Mouse (Mus musculus): Measurements from ENCODE around the gene Epn3.
A peak's percentile ranks its signal among the peaks of the same experiment; 100 is the strongest.

The Epn3 gene

GRCm38 (mm10) chr11:94499661-94500152 lies at the start of gene Epn3:
Gene Epn3 (minus strand): TSS chr11:94499974.
- DNase-seq (ENCODE audit: low read depth, low spot score), result no peak

GRCm38 (mm10) chr11:94548888-94549690 lies 49.3 kb upstream of the Epn3 start, which contains the start of gene Rsad1:
Gene Rsad1 (minus strand): TSS chr11:94549255.
- peak; percentile 75 for DNase-seq (ENCODE audit: low read depth, low spot score)

- DNase-seq (ENCODE audit: low read depth, low spot score), result no peak
Observed at GRCm38 (mm10) chr11:94548041-94548784, 48.4 kb upstream of the Epn3 start.

GRCm38 (mm10) chr11:94547271-94547670 lies 47.5 kb upstream of the Epn3 start:
- DNase-seq (ENCODE audit: low read depth, low spot score), result no peak

- no peak for DNase-seq (ENCODE audit: low read depth, low spot score)
Observed at GRCm38 (mm10) chr11:94546381-94546780, 46.6 kb upstream of the Epn3 start.

- DNase-seq (ENCODE audit: low read depth, low spot score), result no peak
Observed at GRCm38 (mm10) chr11:94544422-94544821, 44.6 kb upstream of the Epn3 start.

GRCm38 (mm10) chr11:94543932-94544331 lies 44.2 kb upstream of the Epn3 start:
- DNase-seq (ENCODE audit: low read depth, low spot score), result no peak

- no peak for DNase-seq (ENCODE audit: low read depth, low spot score)
Observed at GRCm38 (mm10) chr11:94543344-94543743, 43.6 kb upstream of the Epn3 start.

- no peak for DNase-seq (ENCODE audit: low read depth, low spot score)
Observed at GRCm38 (mm10) chr11:94542400-94542799, 42.6 kb upstream of the Epn3 start.

- DNase-seq (ENCODE audit: low read depth, low spot score), result no peak
Observed at GRCm38 (mm10) chr11:94539761-94540160, 40.0 kb upstream of the Epn3 start.

- no peak for DNase-seq (ENCODE audit: low read depth, low spot score)
Observed at GRCm38 (mm10) chr11:94538733-94539292, 39.0 kb upstream of the Epn3 start.

GRCm38 (mm10) chr11:94533171-94533570 lies 33.4 kb upstream of the Epn3 start:
- DNase-seq (ENCODE audit: low read depth, low spot score), result no peak

GRCm38 (mm10) chr11:94528879-94529278 lies 29.1 kb upstream of the Epn3 start:
- no peak for DNase-seq (ENCODE audit: low read depth, low spot score)

GRCm38 (mm10) chr11:94526171-94526879 lies 26.6 kb upstream of the Epn3 start:
- no peak for DNase-seq (ENCODE audit: low read depth, low spot score)

GRCm38 (mm10) chr11:94521219-94521843 lies 21.6 kb upstream of the Epn3 start, which contains the start of gene Mycbpap:
Gene Mycbpap (minus strand): TSS chr11:94521742.
- no peak for DNase-seq (ENCODE audit: low read depth, low spot score)

GRCm38 (mm10) chr11:94513452-94513851 lies 13.7 kb upstream of the Epn3 start:
- no peak for DNase-seq (ENCODE audit: low read depth, low spot score)

GRCm38 (mm10) chr11:94508976-94509375 lies 9.2 kb upstream of the Epn3 start:
- DNase-seq (ENCODE audit: low read depth, low spot score), result no peak

GRCm38 (mm10) chr11:94501482-94501881 lies 1.7 kb upstream of the Epn3 start:
- no peak for DNase-seq (ENCODE audit: low read depth, low spot score)

GRCm38 (mm10) chr11:94500362-94500761 lies 588 bp upstream of the Epn3 start:
- no peak for DNase-seq (ENCODE audit: low read depth, low spot score)

- DNase-seq (ENCODE audit: low read depth, low spot score), result no peak
Observed at GRCm38 (mm10) chr11:94499035-94499434, 739 bp downstream of the Epn3 start.
